Mouse (Mus musculus) spleen, adult 2 months (tissue): Measurements from ENCODE around the gene Ptgfrn.

ENCODE experiments used
- CTCF ChIP-seq: fragments of 200-500 bp; IDR thresholded peaks from 2 replicates; pipeline ENCODE4 v1.5.1; 2011; ENCODE audit warnings: mild to moderate bottlenecking, inconsistent platforms; ENCODE audit not compliant: insufficient read depth, insufficient read length, insufficient replicate concordance; ENCODE audit errors: extremely low read depth
- POLR2A ChIP-seq: fragments of 200-500 bp; IDR thresholded peaks from 2 replicates; pipeline ENCODE4 v1.6.1; 2011; ENCODE audit warnings: low read depth, low read length, inconsistent platforms

DNA sequence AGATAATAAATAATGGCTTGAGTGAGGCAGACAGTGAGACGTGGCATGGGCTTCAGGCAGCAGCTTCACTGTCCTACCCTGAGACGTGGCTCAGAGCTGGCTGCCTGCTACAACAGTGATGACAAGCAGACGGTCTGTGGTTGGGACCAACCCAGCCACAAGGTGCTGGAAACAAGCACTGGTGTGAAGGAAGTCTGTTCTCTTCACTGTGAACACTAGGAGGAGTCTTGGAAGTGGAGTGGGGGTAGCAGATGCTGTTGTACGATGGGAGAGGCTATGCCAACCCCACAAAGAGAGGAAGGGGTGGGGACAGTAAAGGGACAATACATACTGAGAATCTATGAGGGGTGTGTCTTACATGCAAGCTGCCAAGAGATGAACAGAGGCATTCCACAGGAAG is 12.0 kb downstream of the Ptgfrn start:
- TF ChIP-seq POLR2A (no peak), CTCF (no peak)
